Mouse (Mus musculus) intestine, embryonic 14.5 days (tissue): ENCODE data around the gene Rims4. TPM values are rescaled to one million over a fixed set of nuclear protein-coding genes. Genes with fewer than 3 reads are reported as not detected.

Experiments used
- ATAC-seq: fragments of 200-750 bp; cut with Nextera tagmentation; replicated peaks from 2 replicates; pipeline ENCODE4 v1.8.0; 2017; ENCODE audit warnings: low read depth, moderate number of reproducible peaks, moderate TSS enrichment, moderate library complexity; ENCODE audit not compliant: low FRiP score, low TSS enrichment
- DNase-seq: peaks from one replicate; pipeline ENCODE4 v3.0.0-alpha.2; 2018; ENCODE audit warnings: low spot score
- H3K27ac ChIP-seq: fragments of 300-500 bp; sonication (generic); 2 replicates; pipeline ENCODE4 v1.5.1; 2014; ENCODE audit warnings: low read depth, mild to moderate bottlenecking, control low read depth
- H3K27me3 ChIP-seq: fragments of 300-500 bp; sonication (generic); replicated peaks from 2 replicates; pipeline ENCODE4 v1.6.1; 2014; ENCODE audit warnings: low read length, control low read depth; ENCODE audit not compliant: control insufficient read depth, insufficient read depth
- H3K36me3 ChIP-seq: fragments of 300-500 bp; sonication (generic); 2 replicates; pipeline ENCODE4 v1.6.1; 2014; ENCODE audit warnings: low read length, control low read depth; ENCODE audit not compliant: control insufficient read depth, insufficient read depth
- H3K4me1 ChIP-seq: fragments of 300-500 bp; sonication (generic); replicated peaks from 2 replicates; pipeline ENCODE4 v1.6.1; 2014; ENCODE audit warnings: low read length, control low read depth, mixed read lengths; ENCODE audit not compliant: control insufficient read depth, insufficient read depth
- H3K4me2 ChIP-seq: fragments of 300-500 bp; sonication (generic); 2 replicates; pipeline ENCODE4 v1.6.1; 2014; ENCODE audit warnings: low read length
- H3K4me3 ChIP-seq: fragments of 300-500 bp; sonication (generic); 2 replicates; pipeline ENCODE4 v1.5.1; 2014; ENCODE audit warnings: low read depth, low read length, control low read depth, mixed read lengths
- H3K9ac ChIP-seq: fragments of 300-500 bp; sonication (generic); 2 replicates; pipeline ENCODE4 v1.6.1; 2014; ENCODE audit warnings: mild to moderate bottlenecking, low read length
- H3K9me3 ChIP-seq: fragments of 300-500 bp; sonication (generic); 2 replicates; pipeline ENCODE4 v1.6.1; 2016; ENCODE audit warnings: low read length, control low read depth; ENCODE audit not compliant: control insufficient read depth
- WGBS: fragments of 180-500 bp; shearing (Covaris S2); extraction: QIAGEN DNeasy Blood & Tissue Kit; methylation state at CpG from one replicate; pipeline ENCODE4 v1.1.7; 2014; 5-methylcytosine and 5-hydroxymethylcytosine counted together
- polyA plus RNA-seq: library from polyadenylated mRNA; unstranded; fragments of >200 nt; fragmentation: Nextera tagmentation; extraction: Ambion mirVana; gene quantifications from 2 replicates; pipeline ENCODE4 v1.2.1, GENCODE M21; 2014

Rims4 gene
- polyA plus RNA-seq, 1 experiment from 2014 or later: 0.30 TPM

DNA sequence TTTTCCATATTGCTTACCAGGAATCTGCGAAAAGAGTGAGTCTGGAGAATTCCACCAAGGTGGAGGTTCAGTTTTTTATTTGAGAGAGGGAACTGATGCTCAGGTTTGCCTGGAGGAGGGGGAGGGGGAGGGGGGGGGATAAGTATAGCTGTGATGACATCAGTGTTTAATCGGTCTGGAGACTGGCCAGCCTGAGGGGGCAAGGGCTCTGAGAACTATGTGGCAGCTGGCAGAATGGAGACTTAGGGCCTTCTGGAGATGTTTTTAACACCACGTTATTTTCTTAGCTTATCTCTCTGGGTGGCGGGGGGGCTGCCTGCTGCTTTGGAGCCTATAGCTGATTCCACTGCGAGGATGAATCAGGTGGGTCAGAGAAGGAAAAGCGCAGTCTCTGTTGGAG lies 24.6 kb upstream of the Rims4 start:
- H3K4me3 ChIP-seq: no peak overlapping the region
- H3K27ac ChIP-seq: no peak overlapping the region
- no peaks in the 10 kb centered on the region for H3K4me1 ChIP-seq
- H3K36me3 ChIP-seq: no peaks in the 10 kb centered on the region
- H3K27me3 ChIP-seq: no peaks in the 10 kb centered on the region
- DNase-seq: no peak
- H3K9me3 ChIP-seq: no peaks in the 10 kb centered on the region
- H3K4me2 ChIP-seq: no peak overlapping the region
- no peak overlapping the region for H3K9ac ChIP-seq
- ATAC-seq: no peak
- 65% methylated on average over 6 of the region's 6 CpGs for WGBS

GRCm38 (mm10) chr2:163939522-163939921 lies 21.0 kb upstream of the Rims4 start:
- H3K4me3 ChIP-seq: no peak overlapping the region
- H3K4me1 ChIP-seq: no peaks in the 10 kb centered on the region
- H3K9ac ChIP-seq: no peak overlapping the region
- H3K4me2 ChIP-seq: no peak overlapping the region
- no peaks in the 10 kb centered on the region for H3K36me3 ChIP-seq
- WGBS: 44% methylated on average over 8 of the region's 8 CpGs
- no peaks in the 10 kb centered on the region for H3K9me3 ChIP-seq
- H3K27me3 ChIP-seq: no peaks in the 10 kb centered on the region
- no peak overlapping the region for H3K27ac ChIP-seq
- no peak for ATAC-seq
- no peak for DNase-seq

DNA sequence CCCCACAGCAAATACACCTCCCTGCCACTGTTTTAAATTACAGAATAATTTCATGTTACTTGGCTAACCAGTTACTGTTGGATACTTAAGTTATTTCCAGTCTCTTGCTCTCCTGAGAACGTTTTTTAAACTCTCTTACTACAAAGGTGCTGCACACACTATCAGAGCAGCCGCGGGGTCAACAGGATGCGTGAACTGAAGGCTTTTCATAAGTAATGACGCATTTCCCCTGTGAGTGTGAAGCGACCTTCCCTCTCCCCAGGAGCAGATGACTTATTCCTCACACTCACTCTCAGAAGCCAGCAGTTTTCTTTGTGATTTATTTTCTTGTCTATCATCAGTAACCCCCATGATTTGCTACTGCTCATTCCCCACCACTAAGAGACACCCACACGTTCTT lies 13.7 kb upstream of the Rims4 start:
- ATAC-seq: no peak
- Histone ChIP-seq H3K36me3 (no peaks in the 10 kb centered on the region), H3K9ac (no peak overlapping the region), H3K9me3 (no peaks in the 10 kb centered on the region), H3K4me1 (no peaks in the 10 kb centered on the region), H3K27ac (no peak overlapping the region), H3K4me3 (no peak overlapping the region), H3K4me2 (no peak overlapping the region), H3K27me3 (no peaks in the 10 kb centered on the region)
- DNase-seq: no peak
- whole genome bisulfite sequencing: 33% methylated on average over 7 of the region's 7 CpGs

GRCm38 (mm10) chr2:163928464-163929200 lies 10.1 kb upstream of the Rims4 start:
- no peaks in the 10 kb centered on the region for H3K36me3 ChIP-seq
- H3K9me3 ChIP-seq: no peaks in the 10 kb centered on the region
- H3K4me3 ChIP-seq: no peak overlapping the region
- no peak overlapping the region for H3K9ac ChIP-seq
- DNase-seq (no peak), ATAC-seq (no peak)
- H3K4me2 ChIP-seq: no peak overlapping the region
- WGBS: 65% methylated on average over 7 of the region's 7 CpGs
- no peaks in the 10 kb centered on the region for H3K27me3 ChIP-seq
- no peaks in the 10 kb centered on the region for H3K4me1 ChIP-seq
- no peak overlapping the region for H3K27ac ChIP-seq

- Histone ChIP-seq H3K27ac (no peak overlapping the region), H3K9me3 (no peaks in the 10 kb centered on the region), H3K36me3 (no peaks in the 10 kb centered on the region), H3K9ac (no peak overlapping the region), H3K4me1 (no peaks in the 10 kb centered on the region), H3K4me3 (no peak overlapping the region), H3K4me2 (no peak overlapping the region), H3K27me3 (peaks cover 11% of the 10 kb centered on the region)
- DNase-seq (no peak), ATAC-seq (no peak)
- 89% methylated on average over 10 of the region's 10 CpGs for WGBS
Observed at GRCm38 (mm10) chr2:163925044-163925443, 6.6 kb upstream of the Rims4 start.

GRCm38 (mm10) chr2:163924531-163924930 lies 6.0 kb upstream of the Rims4 start:
- no peak overlapping the region for H3K4me2 ChIP-seq
- DNase-seq: no peak
- H3K4me3 ChIP-seq: no peak overlapping the region
- H3K27me3 ChIP-seq: peaks cover 16% of the 10 kb centered on the region
- H3K9ac ChIP-seq: no peak overlapping the region
- no peaks in the 10 kb centered on the region for H3K36me3 ChIP-seq
- ATAC-seq: no peak
- WGBS: 64% methylated on average over 3 of the region's 3 CpGs
- H3K9me3 ChIP-seq: no peaks in the 10 kb centered on the region
- H3K27ac ChIP-seq: no peak overlapping the region
- H3K4me1 ChIP-seq: no peaks in the 10 kb centered on the region

- Histone ChIP-seq H3K9me3 (no peaks in the 10 kb centered on the region), H3K4me2 (no peak overlapping the region), H3K4me1 (peaks cover 4% of the 10 kb centered on the region), H3K27ac (no peak overlapping the region), H3K4me3 (no peak overlapping the region), H3K36me3 (no peaks in the 10 kb centered on the region), H3K9ac (no peak overlapping the region), H3K27me3 (peaks cover 30% of the 10 kb centered on the region)
- ATAC-seq (no peak), DNase-seq (no peak)
- 54% methylated on average over 9 of the region's 9 CpGs for WGBS
Observed at GRCm38 (mm10) chr2:163923113-163923512, 4.6 kb upstream of the Rims4 start.

DNA sequence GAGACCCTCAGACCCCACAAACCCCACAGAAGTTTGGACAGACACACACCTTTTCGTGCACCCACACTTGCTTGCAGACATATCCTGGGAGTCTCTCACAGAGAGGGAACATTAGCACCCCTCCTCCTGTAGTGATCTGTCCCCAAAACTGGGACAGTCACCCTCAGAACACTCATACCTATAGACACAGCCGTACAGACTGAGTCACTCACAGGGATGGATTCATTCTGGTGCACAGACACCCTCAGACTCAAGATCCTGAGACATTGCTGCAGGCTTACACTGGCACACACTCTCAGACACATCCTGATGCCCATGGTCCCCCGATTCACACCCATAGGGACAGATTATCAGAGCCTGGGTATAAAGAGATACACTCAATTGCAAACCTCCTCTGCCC lies 1.1 kb upstream of the Rims4 start:
- WGBS: 69% methylated on average over 3 of the region's 3 CpGs
- H3K4me2 ChIP-seq: no peak overlapping the region
- no peaks in the 10 kb centered on the region for H3K36me3 ChIP-seq
- no peak for DNase-seq
- no peak overlapping the region for H3K4me3 ChIP-seq
- H3K9ac ChIP-seq: no peak overlapping the region
- H3K27ac ChIP-seq: no peak overlapping the region
- H3K9me3 ChIP-seq: no peaks in the 10 kb centered on the region
- peaks cover 5% of the 10 kb centered on the region for H3K4me1 ChIP-seq
- H3K27me3 ChIP-seq: peaks cover 65% of the 10 kb centered on the region
- no peak for ATAC-seq

GRCm38 (mm10) chr2:163916703-163917102 lies 1.8 kb downstream of the Rims4 start:
- H3K27ac ChIP-seq: no peak overlapping the region
- no peaks in the 10 kb centered on the region for H3K9me3 ChIP-seq
- no peak overlapping the region for H3K9ac ChIP-seq
- ATAC-seq (no peak), DNase-seq (no peak)
- H3K4me1 ChIP-seq: peaks cover 5% of the 10 kb centered on the region
- no peak overlapping the region for H3K4me3 ChIP-seq
- no peak overlapping the region for H3K4me2 ChIP-seq
- no peaks in the 10 kb centered on the region for H3K36me3 ChIP-seq
- WGBS: 81% methylated on average over 7 of the region's 7 CpGs
- peaks cover 79% of the 10 kb centered on the region for H3K27me3 ChIP-seq
